Mouse (Mus musculus): ENCODE results near the gene Garnl3. TPM values are rescaled to one million over a fixed set of nuclear protein-coding genes. Genes with fewer than 3 reads are reported as not detected.

The Garnl3 gene
- polyA plus RNA-seq, 1 experiment from 2014 or later, result 18.5 TPM

DNA sequence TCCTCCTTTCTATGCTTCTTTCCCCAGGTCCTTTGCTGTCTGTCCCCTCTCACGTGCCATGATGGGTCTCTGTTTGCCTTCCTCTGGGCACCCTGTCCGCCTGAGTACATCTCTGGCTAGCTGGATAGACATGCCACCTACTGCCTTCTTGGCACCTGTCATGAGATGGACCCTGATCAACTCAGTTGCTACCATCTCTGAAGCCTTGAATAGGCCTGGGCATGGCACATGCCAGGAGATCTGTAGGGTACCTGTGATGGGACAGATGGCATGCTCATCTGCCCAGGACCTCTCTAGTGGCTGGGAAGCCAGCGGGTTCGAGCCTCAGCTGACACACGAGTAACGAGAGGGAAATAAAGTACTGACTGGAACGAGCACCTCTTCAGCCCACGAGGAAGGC, 157.2 kb downstream of the Garnl3 start:
- H3K36me3 ChIP-seq (ENCODE audit: control insufficient read depth, insufficient read depth, low read length), result no peaks in the 10 kb centered on the region
- no peak overlapping the region for H3K27ac ChIP-seq (ENCODE audit: low read depth, low read length)
- no peaks in the 10 kb centered on the region for H3K9me3 ChIP-seq (ENCODE audit: control insufficient read depth, low read length)
- no peaks in the 10 kb centered on the region for H3K27me3 ChIP-seq (ENCODE audit: control insufficient read depth, insufficient read depth, low read length)
- no peak for ATAC-seq (ENCODE audit: low FRiP score)
- H3K4me3 ChIP-seq (ENCODE audit: low read depth, low read length), result no peak overlapping the region
- no peaks in the 10 kb centered on the region for H3K4me1 ChIP-seq (replicated peaks; ENCODE audit: control insufficient read depth, insufficient read depth, low read length)
- WGBS, result 89% methylated on average over 8 of the region's 8 CpGs
- H3K4me2 ChIP-seq (replicated peaks; ENCODE audit: low read depth, low read length), result no peak overlapping the region
- H3K9ac ChIP-seq (ENCODE audit: low read depth, low read length), result no peak overlapping the region
- DNase-seq (ENCODE audit: low spot score), result no peak

DNA sequence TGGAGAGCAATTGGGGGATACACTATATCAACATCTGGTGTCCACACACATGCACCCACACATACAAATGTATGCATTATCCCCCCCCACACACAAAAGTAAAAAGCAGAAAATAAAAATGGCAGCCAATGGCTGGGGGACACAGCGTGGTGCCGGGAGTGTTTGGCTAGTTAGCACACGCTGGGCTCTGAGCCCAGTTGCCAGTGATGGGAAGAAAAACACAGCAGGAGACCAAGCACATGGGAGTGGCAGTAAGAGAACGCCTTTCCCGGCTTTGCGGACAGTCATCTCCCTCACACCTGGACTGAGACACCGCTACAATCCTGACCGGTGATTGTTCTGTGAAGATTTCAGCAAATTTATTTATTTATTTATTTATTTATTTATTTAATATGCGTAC, 160.2 kb downstream of the Garnl3 start:
- DNase-seq (ENCODE audit: low spot score) (no peak), ATAC-seq (ENCODE audit: low FRiP score) (no peak)
- WGBS, result 32% methylated on average over 9 of the region's 9 CpGs
- Histone ChIP-seq H3K27me3 (ENCODE audit: control insufficient read depth, insufficient read depth, low read length) (no peaks in the 10 kb centered on the region), H3K36me3 (ENCODE audit: control insufficient read depth, insufficient read depth, low read length) (no peaks in the 10 kb centered on the region), H3K4me3 (ENCODE audit: low read depth, low read length) (no peak overlapping the region), H3K9me3 (ENCODE audit: control insufficient read depth, low read length) (no peaks in the 10 kb centered on the region), H3K27ac (ENCODE audit: low read depth, low read length) (no peak overlapping the region), H3K4me2 (replicated peaks; ENCODE audit: low read depth, low read length) (no peak overlapping the region), H3K4me1 (replicated peaks; ENCODE audit: control insufficient read depth, insufficient read depth, low read length) (peaks cover 5% of the 10 kb centered on the region; the same call in 1 of the 2 replicates), H3K9ac (ENCODE audit: low read depth, low read length) (no peak overlapping the region)

GRCm38 (mm10) chr2:32969326-32969725, 162.1 kb downstream of the Garnl3 start:
- H3K4me1 ChIP-seq (replicated peaks; ENCODE audit: control insufficient read depth, insufficient read depth, low read length), result peaks cover 5% of the 10 kb centered on the region; the same call in 1 of the 2 replicates
- H3K36me3 ChIP-seq (ENCODE audit: control insufficient read depth, insufficient read depth, low read length), result no peaks in the 10 kb centered on the region
- no peak overlapping the region for H3K4me2 ChIP-seq (replicated peaks; ENCODE audit: low read depth, low read length)
- H3K27ac ChIP-seq (ENCODE audit: low read depth, low read length), result no peak overlapping the region
- no peaks in the 10 kb centered on the region for H3K9me3 ChIP-seq (ENCODE audit: control insufficient read depth, low read length)
- 88% methylated on average over 8 of the region's 8 CpGs for WGBS
- H3K27me3 ChIP-seq (ENCODE audit: control insufficient read depth, insufficient read depth, low read length), result no peaks in the 10 kb centered on the region
- ATAC-seq (ENCODE audit: low FRiP score) (no peak), DNase-seq (ENCODE audit: low spot score) (no peak)
- H3K9ac ChIP-seq (ENCODE audit: low read depth, low read length), result no peak overlapping the region
- H3K4me3 ChIP-seq (ENCODE audit: low read depth, low read length), result no peak overlapping the region

- WGBS, result 87% methylated on average over 9 of the region's 9 CpGs
- H3K9me3 ChIP-seq (ENCODE audit: control insufficient read depth, low read length), result no peaks in the 10 kb centered on the region
- H3K4me2 ChIP-seq (replicated peaks; ENCODE audit: low read depth, low read length), result no peak overlapping the region; the same call in 1 of the 2 replicates
- H3K9ac ChIP-seq (ENCODE audit: low read depth, low read length), result no peak overlapping the region; the same call in 1 of the 2 replicates
- ATAC-seq (ENCODE audit: low FRiP score) (no peak), DNase-seq (ENCODE audit: low spot score) (no peak)
- no peak overlapping the region for H3K27ac ChIP-seq (ENCODE audit: low read depth, low read length)
- H3K4me3 ChIP-seq (ENCODE audit: low read depth, low read length), result no peak overlapping the region
- H3K27me3 ChIP-seq (ENCODE audit: control insufficient read depth, insufficient read depth, low read length), result no peaks in the 10 kb centered on the region
- H3K36me3 ChIP-seq (ENCODE audit: control insufficient read depth, insufficient read depth, low read length), result 0 out of 2 replicates have a peak, but pooled peaks cover 1% of the 10 kb centered on the region
- H3K4me1 ChIP-seq (replicated peaks; ENCODE audit: control insufficient read depth, insufficient read depth, low read length), result peaks cover 5% of the 10 kb centered on the region; the same call in 1 of the 2 replicates
These were observed 163.3 kb downstream of the Garnl3 start for GRCm38 (mm10) chr2:32968024-32968614.

DNA sequence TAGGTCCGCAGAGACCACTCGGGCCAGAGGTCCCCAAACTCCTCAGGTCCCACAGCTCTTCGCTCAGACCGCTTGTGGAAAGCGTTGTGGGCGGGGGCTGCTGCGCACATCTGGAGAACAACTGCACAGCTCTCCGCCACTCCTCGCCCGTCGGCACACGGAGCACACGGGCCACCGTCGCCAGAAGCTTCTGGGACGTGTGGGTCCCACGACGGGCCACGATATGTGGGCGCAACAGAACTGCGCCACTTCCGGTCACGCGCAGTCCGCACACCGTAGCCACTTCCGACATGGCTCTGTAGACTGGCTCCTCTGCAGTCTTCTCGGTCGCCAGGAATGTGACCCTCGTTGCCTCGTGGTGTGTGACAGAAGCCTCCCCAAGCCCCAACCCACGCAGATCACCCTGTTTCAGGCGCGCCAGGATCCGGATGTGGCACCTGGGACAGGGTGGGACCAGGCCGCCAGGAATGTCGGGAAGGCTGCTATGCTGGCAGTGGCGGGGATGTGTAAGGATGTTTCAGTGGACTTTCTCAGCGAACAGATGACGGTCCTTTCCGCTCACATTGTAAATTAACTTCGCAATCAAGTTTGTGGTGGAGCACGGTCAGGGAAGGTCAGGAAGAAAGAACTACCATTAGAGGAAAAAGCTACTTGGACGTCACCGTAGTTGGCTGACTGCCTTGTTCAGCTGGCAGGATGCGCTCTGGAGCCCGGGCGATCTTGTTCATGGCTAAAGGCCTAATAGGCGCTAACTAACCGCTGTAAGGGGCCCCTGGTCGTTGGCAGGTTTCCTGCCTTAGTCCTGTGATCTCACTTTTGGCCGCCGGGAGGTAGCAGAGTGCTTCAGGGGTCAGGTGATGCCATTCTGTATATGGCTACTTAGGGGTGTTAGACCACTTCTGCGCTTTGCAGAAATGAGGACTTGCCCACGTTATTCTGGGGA, 164.5 kb downstream of the Garnl3 start:
- Histone ChIP-seq H3K27me3 (ENCODE audit: control insufficient read depth, insufficient read depth, low read length) (no peaks in the 10 kb centered on the region), H3K4me2 (replicated peaks; ENCODE audit: low read depth, low read length) (peak overlapping the region; percentile 76), H3K4me3 (ENCODE audit: low read depth, low read length) (peak overlapping the region; percentile 66), H3K9ac (ENCODE audit: low read depth, low read length) (peak overlapping the region; percentile 87), H3K4me1 (replicated peaks; ENCODE audit: control insufficient read depth, insufficient read depth, low read length) (peaks cover 7% of the 10 kb centered on the region; the same call in 1 of the 2 replicates), H3K9me3 (ENCODE audit: control insufficient read depth, low read length) (no peaks in the 10 kb centered on the region), H3K27ac (ENCODE audit: low read depth, low read length) (peak overlapping the region; percentile 83), H3K36me3 (ENCODE audit: control insufficient read depth, insufficient read depth, low read length) (0 out of 2 replicates have a peak, but pooled peaks cover 2% of the 10 kb centered on the region)
- DNase-seq (ENCODE audit: low spot score) (peak; percentile 90), ATAC-seq (ENCODE audit: low FRiP score) (peak; percentile 87)
- WGBS, result under 1% methylated on average over 55 of the region's 55 CpGs

- 0 out of 2 replicates have a peak, but pooled peaks cover 2% of the 10 kb centered on the region for H3K36me3 ChIP-seq (ENCODE audit: control insufficient read depth, insufficient read depth, low read length)
- H3K27ac ChIP-seq (ENCODE audit: low read depth, low read length), result peak overlapping the region; percentile 83
- ATAC-seq (ENCODE audit: low FRiP score) (no peak), DNase-seq (ENCODE audit: low spot score) (no peak)
- H3K9me3 ChIP-seq (ENCODE audit: control insufficient read depth, low read length), result no peaks in the 10 kb centered on the region
- 10% methylated on average over 13 of the region's 13 CpGs for WGBS
- no peaks in the 10 kb centered on the region for H3K27me3 ChIP-seq (ENCODE audit: control insufficient read depth, insufficient read depth, low read length)
- peak overlapping the region; percentile 87 for H3K9ac ChIP-seq (ENCODE audit: low read depth, low read length)
- H3K4me1 ChIP-seq (replicated peaks; ENCODE audit: control insufficient read depth, insufficient read depth, low read length), result peaks cover 7% of the 10 kb centered on the region; the same call in 1 of the 2 replicates
- peak overlapping the region; percentile 76 for H3K4me2 ChIP-seq (replicated peaks; ENCODE audit: low read depth, low read length)
- H3K4me3 ChIP-seq (ENCODE audit: low read depth, low read length), result peak overlapping the region; percentile 66
These were observed 165.2 kb downstream of the Garnl3 start for GRCm38 (mm10) chr2:32966184-32966688.

DNA sequence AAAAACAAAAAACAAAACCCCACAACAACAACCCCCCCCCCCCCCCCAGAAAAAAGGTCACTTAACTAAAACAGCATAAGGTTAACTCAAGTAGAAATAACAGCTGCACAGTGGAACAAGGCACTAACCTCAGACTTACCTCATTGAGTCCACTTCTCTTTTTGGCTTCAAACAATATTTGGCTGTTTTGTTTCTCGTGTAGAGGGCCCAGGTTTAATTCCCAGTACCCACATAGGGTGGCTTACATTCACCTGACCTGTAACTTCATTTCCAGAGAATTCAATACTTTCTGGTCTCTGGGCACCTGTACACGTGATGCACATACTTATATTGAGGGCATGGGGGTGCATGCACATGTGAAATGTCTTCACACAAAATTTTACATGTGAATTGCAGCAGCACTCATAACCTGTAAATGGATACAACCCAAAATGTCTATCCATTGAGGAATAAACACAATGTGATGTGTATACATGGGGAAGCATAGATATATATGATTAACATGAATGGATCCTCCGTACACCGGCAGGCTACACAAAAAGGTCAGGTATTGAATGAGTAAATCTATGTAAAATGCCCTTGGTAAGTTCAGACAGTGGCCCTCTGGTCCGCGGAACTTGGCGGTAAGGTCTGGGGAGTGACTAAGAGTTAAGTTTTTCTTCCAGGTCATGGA, 165.8 kb downstream of the Garnl3 start:
- no peak overlapping the region for H3K4me3 ChIP-seq (ENCODE audit: low read depth, low read length)
- DNase-seq (ENCODE audit: low spot score) (no peak), ATAC-seq (ENCODE audit: low FRiP score) (no peak)
- no peak overlapping the region for H3K9ac ChIP-seq (ENCODE audit: low read depth, low read length)
- H3K27me3 ChIP-seq (ENCODE audit: control insufficient read depth, insufficient read depth, low read length), result no peaks in the 10 kb centered on the region
- peaks cover 10% of the 10 kb centered on the region; the same call in 1 of the 2 replicates for H3K4me1 ChIP-seq (replicated peaks; ENCODE audit: control insufficient read depth, insufficient read depth, low read length)
- H3K27ac ChIP-seq (ENCODE audit: low read depth, low read length), result no peak overlapping the region
- 0 out of 2 replicates have a peak, but pooled peaks cover 2% of the 10 kb centered on the region for H3K36me3 ChIP-seq (ENCODE audit: control insufficient read depth, insufficient read depth, low read length)
- no peaks in the 10 kb centered on the region for H3K9me3 ChIP-seq (ENCODE audit: control insufficient read depth, low read length)
- WGBS, result 16% methylated on average over 7 of the region's 7 CpGs
- H3K4me2 ChIP-seq (replicated peaks; ENCODE audit: low read depth, low read length), result 0 out of 2 replicates have a peak overlapping the region, but pooled peaks have one; percentile 76

Measured in hindbrain, embryonic 11.5 days (tissue).